Comparison of ENCODE assay signal across 29 mouse cellular contexts in the genomic region with DNA sequence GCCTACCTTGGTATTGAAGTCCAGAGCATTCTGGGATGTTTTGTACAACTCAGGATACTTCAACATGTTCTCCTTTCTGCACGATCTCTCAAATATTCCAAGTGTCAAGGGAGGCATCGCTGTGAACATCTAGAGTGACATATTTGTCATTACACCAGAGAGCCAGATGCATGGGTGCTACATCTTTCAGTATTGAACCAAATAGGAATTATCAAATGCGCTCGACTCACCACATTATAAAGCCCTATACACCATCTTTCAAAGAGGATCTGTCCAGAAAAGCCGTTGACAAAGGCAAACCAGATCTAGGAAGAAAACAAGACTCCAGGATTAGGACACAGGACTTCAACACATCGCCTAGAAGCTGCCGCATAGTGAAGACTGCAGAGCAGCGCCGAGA. TPM values are rescaled to one million over a fixed set of nuclear protein-coding genes. Genes with fewer than 3 reads are reported as not detected.
"Had no signal": no experiment of that assay in that cellular context is flagged by ENCODE, and none has a peak within 500 bp of the region (broad histone marks: within the 10 kb centered on the region; RNA-seq: fewer than 3 reads in every experiment).

No protein-coding gene starts in this region.

- H3K27me3 ChIP-seq: embryonic facial prominence, embryonic 12.5 days; embryonic facial prominence, embryonic 15.5 days; forebrain, embryonic 13.5 days; forebrain, embryonic 15.5 days had no signal

- H3K36me3 ChIP-seq: embryonic facial prominence, embryonic 10.5 days; embryonic facial prominence, embryonic 12.5 days; embryonic facial prominence, embryonic 13.5 days; embryonic facial prominence, embryonic 15.5 days; forebrain, embryonic 10.5 days; forebrain, embryonic 12.5 days had no signal

- H3K9me3 ChIP-seq: embryonic facial prominence, embryonic 10.5 days; embryonic facial prominence, embryonic 12.5 days; embryonic facial prominence, embryonic 13.5 days; embryonic facial prominence, embryonic 15.5 days; forebrain, embryonic 10.5 days; forebrain, embryonic 12.5 days; forebrain, embryonic 13.5 days; forebrain, embryonic 15.5 days had no signal

- H3K27ac ChIP-seq: embryonic facial prominence, embryonic 10.5 days; embryonic facial prominence, embryonic 12.5 days; embryonic facial prominence, embryonic 13.5 days; embryonic facial prominence, embryonic 15.5 days; forebrain, embryonic 10.5 days; forebrain, embryonic 12.5 days; forebrain, embryonic 13.5 days; forebrain, embryonic 15.5 days; gastrocnemius, adult 2 months had no signal

- DNase-seq: cerebellum, adult 2 months; cerebellum, adult 8-10 months; cerebellum, adult 9-10 months; cerebellum, adult 9-11 months; cerebellum, postnatal 10 days; cerebellum, postnatal 14 days; cerebellum, postnatal 25 days; cerebellum, postnatal 36 days; embryo, embryonic 11 days; forebrain, postnatal 0 days; gastrocnemius, adult 2 months; gastrocnemius, postnatal 10 days; gastrocnemius, postnatal 14 days; gastrocnemius, postnatal 25 days; gastrocnemius, postnatal 36 days; heart, adult 18-20 months had no signal

- ATAC-seq: forebrain, embryonic 13.5 days; forebrain, embryonic 14.5 days; forebrain, embryonic 15.5 days; forebrain, embryonic 16.5 days; forebrain, postnatal 0 days had no signal

- H3K4me2 ChIP-seq: embryonic facial prominence, embryonic 12.5 days; embryonic facial prominence, embryonic 13.5 days; embryonic facial prominence, embryonic 15.5 days; forebrain, embryonic 12.5 days; forebrain, embryonic 13.5 days; forebrain, embryonic 15.5 days had no signal

- H3K4me3 ChIP-seq: embryonic facial prominence, embryonic 10.5 days; embryonic facial prominence, embryonic 12.5 days; embryonic facial prominence, embryonic 13.5 days; embryonic facial prominence, embryonic 15.5 days; erythroblast, embryonic 14.5 days; forebrain, embryonic 10.5 days; forebrain, embryonic 12.5 days; forebrain, embryonic 13.5 days; forebrain, embryonic 15.5 days; gastrocnemius, adult 2 months had no signal

- H3K9ac ChIP-seq: embryonic facial prominence, embryonic 12.5 days; embryonic facial prominence, embryonic 13.5 days; embryonic facial prominence, embryonic 15.5 days; forebrain, embryonic 12.5 days; forebrain, embryonic 13.5 days; forebrain, embryonic 15.5 days; forebrain, postnatal 0 days had no signal

RNA-seq across cellular contexts. Expression of a gene that starts 52.2 kb away (rescaled TPM):
- total RNA-seq: common myeloid progenitor, adult 5-6 weeks; granulocyte monocyte progenitor cell, adult 5-6 weeks had no signal
- polyA plus RNA-seq: erythroblast, embryonic 14.5 days had no signal
